In genomic region chr2:164779481-164780086, GRCm38 (mm10) we compare ENCODE assay signal across 18 mouse cellular contexts. TPM values are rescaled to one million over a fixed set of nuclear protein-coding genes. Genes with fewer than 3 reads are reported as not detected.
DNase-seq lines count a peak whose midpoint lies in the region; ATAC-seq and TF ChIP-seq lines count a peak whose summit lies in the region.
"Had no signal": no experiment of that assay in that cellular context is flagged by ENCODE, and none has a peak within 500 bp of the region (broad histone marks: within the 10 kb centered on the region; RNA-seq: fewer than 3 reads in every experiment).

Gene Tnnc2 (minus strand): TSS chr2:164779967.

- no peak for ATAC-seq in stomach, embryonic 16.5 days (ENCODE audit: insufficient read depth, low FRiP score)
- ATAC-seq in forebrain, embryonic 16.5 days, result no peak

- no peaks in the 10 kb centered on the region for H3K36me3 ChIP-seq in kidney, adult 2 months (ENCODE audit: control insufficient read depth, insufficient read depth, low read length)
- H3K36me3 ChIP-seq in stomach, embryonic 16.5 days (ENCODE audit: control insufficient read depth, insufficient read depth, low read length), result no peaks in the 10 kb centered on the region
- no peaks in the 10 kb centered on the region for H3K36me3 ChIP-seq in forebrain, embryonic 16.5 days (ENCODE audit: control insufficient read depth, insufficient read depth)
- H3K36me3 ChIP-seq: forebrain, embryonic 12.5 days; lung, embryonic 15.5 days had no signal

- H3K27ac ChIP-seq in kidney, adult 2 months (ENCODE audit: insufficient read depth, low read depth, low read length), result no peak within 1 kb of the TSS
- no peak within 1 kb of the TSS for H3K27ac ChIP-seq in stomach, embryonic 16.5 days (ENCODE audit: low read length)
- no peak within 1 kb of the TSS for H3K27ac ChIP-seq in forebrain, embryonic 16.5 days (ENCODE audit: low read length)
- H3K27ac ChIP-seq: forebrain, embryonic 12.5 days; kidney, postnatal 0 days; lung, embryonic 15.5 days had no signal

- H3K27me3 ChIP-seq in kidney, adult 2 months (replicated peaks; ENCODE audit: control insufficient read depth, insufficient read depth, low read length), result no peaks in the 10 kb centered on the region
- no peaks in the 10 kb centered on the region for H3K27me3 ChIP-seq in stomach, embryonic 16.5 days (ENCODE audit: control insufficient read depth, insufficient read depth, low read length)
- no peaks in the 10 kb centered on the region for H3K27me3 ChIP-seq in forebrain, embryonic 16.5 days (replicated peaks; ENCODE audit: control insufficient read depth, insufficient read depth, low read length)
- H3K27me3 ChIP-seq: lung, embryonic 15.5 days had no signal

- H3K9ac ChIP-seq in stomach, embryonic 16.5 days (ENCODE audit: low read length), result no peak within 1 kb of the TSS
- H3K9ac ChIP-seq in forebrain, embryonic 16.5 days (replicated peaks; ENCODE audit: low read depth, low read length), result no peak within 1 kb of the TSS
- H3K9ac ChIP-seq: forebrain, embryonic 12.5 days; lung, embryonic 15.5 days had no signal

- H3K4me2 ChIP-seq in stomach, embryonic 16.5 days (ENCODE audit: low read depth, low read length), result no peak within 1 kb of the TSS
- no peak within 1 kb of the TSS for H3K4me2 ChIP-seq in forebrain, embryonic 16.5 days (ENCODE audit: low read length)
- H3K4me2 ChIP-seq: forebrain, embryonic 12.5 days; lung, embryonic 15.5 days had no signal

- peaks cover 3% of the 10 kb centered on the region; the same call in 1 of the 2 replicates for H3K4me1 ChIP-seq in kidney, adult 2 months (ENCODE audit: control insufficient read depth, insufficient read depth, low read length)
- H3K4me1 ChIP-seq in stomach, embryonic 16.5 days (ENCODE audit: control insufficient read depth, insufficient read depth, low read length), result peaks cover 3% of the 10 kb centered on the region; the same call in 1 of the 2 replicates
- no peaks in the 10 kb centered on the region for H3K4me1 ChIP-seq in forebrain, embryonic 16.5 days (replicated peaks; ENCODE audit: control insufficient read depth, insufficient read depth, low read length)
- H3K4me1 ChIP-seq: lung, embryonic 15.5 days had no signal

- WGBS in kidney, adult 2 months, result 72% methylated on average over 8 of the region's 8 CpGs
- 63% methylated on average over 8 of the region's 8 CpGs for WGBS in stomach, embryonic 16.5 days
- WGBS in forebrain, embryonic 16.5 days, result 72% methylated on average over 8 of the region's 8 CpGs

- no peak within 1 kb of the TSS for H3K4me3 ChIP-seq in kidney, adult 2 months (ENCODE audit: insufficient read depth, low read depth, low read length)
- no peak within 1 kb of the TSS for H3K4me3 ChIP-seq in stomach, embryonic 16.5 days (replicated peaks; ENCODE audit: low read length)
- no peak within 1 kb of the TSS for H3K4me3 ChIP-seq in forebrain, embryonic 16.5 days (replicated peaks; ENCODE audit: low read length)
- H3K4me3 ChIP-seq: forebrain, embryonic 12.5 days; lung, embryonic 15.5 days had no signal

- no peak for TF ChIP-seq POLR2A in kidney, adult 2 months (IDR thresholded peaks at IDR 0.05; ENCODE audit: low read depth, low read length)

- no peak for TF ChIP-seq CTCF in kidney, adult 2 months (conservative IDR thresholded peaks at IDR 0.05; ENCODE audit: insufficient read depth, insufficient read length, low read depth, low read length)

- H3K9me3 ChIP-seq in stomach, embryonic 16.5 days (replicated peaks; ENCODE audit: control insufficient read depth, low read length), result no peaks in the 10 kb centered on the region
- no peaks in the 10 kb centered on the region for H3K9me3 ChIP-seq in forebrain, embryonic 16.5 days (ENCODE audit: control insufficient read depth, low read length)
- H3K9me3 ChIP-seq: forebrain, embryonic 12.5 days; lung, embryonic 15.5 days had no signal

- no peak for DNase-seq in kidney, adult 2 months
- DNase-seq in kidney, adult 8-10 months, result no peak
- DNase-seq in urinary bladder, adult 2 months (ENCODE audit: low spot score), result no peak
- DNase-seq in urinary bladder, postnatal 25 days (ENCODE audit: low spot score), result no peak
- DNase-seq in gastrocnemius, postnatal 4 days (ENCODE audit: low spot score in 2 of 2), result no peak
- no peak for DNase-seq in B cell, adult 2 months
- DNase-seq: layer of hippocampus, adult 9-11 months; thymus, postnatal 14 days had no signal

RNA-seq across cellular contexts. Expression of gene Tnnc2, which starts in this region (rescaled TPM):
- 124 TPM in 1 of 2 replicates, not detected in the other for polyA plus RNA-seq in kidney, adult 2 months (2012; rRNA removed)
- 21.9 and 26.7 TPM in 2 replicates for polyA plus RNA-seq in urinary bladder, adult 2 months (2012; rRNA removed)
- total RNA-seq in gastrocnemius, postnatal 4 days (2021), result over 10,000 TPM; 10,138 to 10,688 TPM
- polyA plus RNA-seq in stomach, embryonic 16.5 days (2015; fragmentation: Nextera tagmentation; extraction: Ambion mirVana), result 15.7 and 377 TPM in 2 replicates
- 1.1 TPM in 1 of 2 replicates, not detected in the other for polyA plus RNA-seq in forebrain, embryonic 16.5 days (2015; fragmentation: Nextera tagmentation; extraction: Ambion mirVana)
- total RNA-seq: granulocyte monocyte progenitor cell, adult 5-6 weeks; heart, postnatal 25 days; left cerebral cortex, postnatal 10 days; megakaryocyte-erythroid progenitor cell, adult 5-6 weeks; MEL had no signal
